Mouse (Mus musculus): ENCODE data around the gene Plcb4.

Plcb4 gene

GRCm38 (mm10) chr2:135854059-135854458 is 195.2 kb downstream of the Plcb4 start:
- DNase-seq (ENCODE audit: low read depth, low spot score) = no peak

DNA sequence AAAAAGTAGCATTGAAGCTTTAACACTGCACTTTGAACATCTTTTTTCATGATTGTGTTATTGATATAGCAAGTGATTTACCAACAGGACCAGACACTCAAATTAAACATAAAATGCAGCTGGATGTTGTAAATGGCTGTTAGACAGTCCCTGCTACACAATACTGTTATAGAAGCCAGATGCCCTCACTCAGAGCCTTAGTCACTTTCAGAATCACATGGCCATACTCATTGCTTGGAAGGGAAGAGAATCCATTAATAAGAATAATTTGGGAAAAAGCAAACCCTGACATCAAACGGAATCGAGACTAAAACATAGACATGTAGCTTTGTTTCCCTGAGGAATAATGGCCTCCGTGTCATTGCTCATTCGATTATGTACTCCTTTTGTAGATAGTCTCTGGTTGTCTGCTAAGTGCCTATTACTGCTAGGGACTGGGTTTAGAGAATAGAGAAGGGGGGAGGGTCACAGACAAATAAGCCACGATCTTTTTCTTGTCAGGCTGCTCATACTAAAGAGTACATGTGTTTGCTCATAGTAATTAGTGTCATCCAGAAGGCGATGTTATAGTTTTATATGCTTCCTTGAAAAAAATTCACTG is 197.2 kb downstream of the Plcb4 start:
- no peak for DNase-seq (ENCODE audit: low read depth, low spot score)

DNA sequence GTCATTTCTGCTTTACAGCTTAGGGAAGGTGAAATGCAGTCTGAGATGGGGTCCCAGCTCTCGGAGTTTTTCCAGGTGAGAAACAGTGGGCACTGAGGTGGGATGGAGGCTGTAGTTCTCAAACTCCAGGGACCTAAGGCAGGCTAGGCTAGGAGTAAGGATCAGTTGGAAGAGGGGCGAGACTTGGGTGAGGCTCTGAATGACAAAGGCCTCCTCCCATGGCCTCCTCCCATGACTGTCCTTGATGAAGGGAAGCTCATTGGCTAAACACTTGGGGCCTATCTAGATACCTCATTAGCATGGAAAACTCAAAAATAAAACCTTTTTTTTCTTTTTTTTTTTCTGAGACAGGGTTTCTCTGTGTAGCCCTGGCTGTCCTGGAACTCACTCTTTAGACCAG is 198.0 kb downstream of the Plcb4 start:
- DNase-seq (ENCODE audit: low read depth, low spot score) = no peak

- DNase-seq (ENCODE audit: low read depth, low spot score) = no peak
Measured at GRCm38 (mm10) chr2:135861531-135862488, 203.0 kb downstream of the Plcb4 start.

DNA sequence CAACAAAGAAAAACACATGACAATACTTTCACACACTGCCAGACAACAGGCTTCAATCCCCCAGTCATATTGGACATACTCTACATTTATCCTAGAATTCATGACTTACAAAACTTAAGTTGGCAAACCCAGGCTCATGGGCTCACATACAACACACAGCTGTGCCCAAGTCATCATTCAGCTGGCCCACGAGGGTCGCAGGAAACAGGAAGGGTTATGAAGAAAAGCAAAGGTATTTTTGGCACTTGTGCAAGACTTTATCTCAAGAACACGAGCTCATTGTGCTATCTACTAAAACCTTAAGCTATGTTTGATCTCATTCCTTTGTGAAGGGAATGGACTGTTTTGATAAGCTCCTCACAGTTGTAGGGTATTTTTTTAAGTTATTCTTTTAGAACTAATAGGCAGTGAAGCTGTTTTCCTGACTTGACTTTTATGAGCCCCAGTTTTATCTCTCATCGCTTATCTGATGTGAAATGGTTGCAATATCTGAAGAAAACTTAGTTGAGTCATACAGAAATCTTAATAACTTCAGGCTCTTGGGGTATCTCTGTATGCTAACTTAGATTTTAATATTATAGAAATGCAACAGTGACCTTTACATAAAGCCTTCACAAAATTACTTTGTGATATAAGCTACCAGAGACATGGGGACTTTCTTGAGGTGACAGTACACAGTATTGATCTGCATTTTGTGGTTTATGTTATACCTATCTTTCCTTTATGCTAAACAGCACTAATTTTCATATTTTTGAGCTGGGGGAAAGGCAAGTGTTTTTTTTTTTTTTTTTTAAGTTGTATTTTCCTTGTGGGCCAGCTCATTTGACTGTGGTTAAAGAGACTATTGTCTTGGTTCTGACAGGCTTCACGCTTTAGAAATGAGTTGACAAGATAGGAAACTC is 203.9 kb downstream of the Plcb4 start:
- DNase-seq (ENCODE audit: low read depth, low spot score) = no peak

DNA sequence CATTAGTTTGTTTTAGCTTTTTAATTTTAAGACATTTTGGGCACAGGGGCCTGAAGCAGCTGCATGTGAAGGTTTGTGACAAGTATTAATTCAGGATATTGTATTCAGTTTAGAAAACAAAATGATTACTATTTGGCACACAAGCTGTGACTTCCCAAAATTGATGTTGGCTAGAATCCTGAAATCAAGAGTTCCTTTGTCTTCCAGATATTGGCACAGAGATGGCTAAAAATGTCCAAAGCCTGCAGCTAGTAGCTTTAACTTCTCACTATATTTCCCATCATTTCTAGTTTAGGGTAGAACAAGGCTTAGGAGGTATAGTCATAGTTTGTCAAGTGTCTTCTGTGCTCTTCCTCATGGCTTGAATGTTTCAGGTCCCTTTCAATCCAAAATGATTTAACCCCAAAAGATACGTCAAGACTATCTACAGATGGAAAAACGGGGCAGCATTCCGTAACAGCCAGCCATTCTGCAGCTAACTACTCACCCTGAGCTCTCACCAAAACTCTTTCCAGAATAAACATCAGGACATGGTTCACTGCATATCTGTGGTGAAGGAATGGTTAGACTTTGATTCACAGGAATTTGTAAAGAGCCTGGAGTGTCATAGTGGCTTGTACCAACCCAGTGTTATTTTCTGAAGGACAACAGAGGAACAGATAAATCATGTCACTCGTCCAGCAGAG is 204.7 kb downstream of the Plcb4 start:
- no peak for DNase-seq (ENCODE audit: low read depth, low spot score)

DNA sequence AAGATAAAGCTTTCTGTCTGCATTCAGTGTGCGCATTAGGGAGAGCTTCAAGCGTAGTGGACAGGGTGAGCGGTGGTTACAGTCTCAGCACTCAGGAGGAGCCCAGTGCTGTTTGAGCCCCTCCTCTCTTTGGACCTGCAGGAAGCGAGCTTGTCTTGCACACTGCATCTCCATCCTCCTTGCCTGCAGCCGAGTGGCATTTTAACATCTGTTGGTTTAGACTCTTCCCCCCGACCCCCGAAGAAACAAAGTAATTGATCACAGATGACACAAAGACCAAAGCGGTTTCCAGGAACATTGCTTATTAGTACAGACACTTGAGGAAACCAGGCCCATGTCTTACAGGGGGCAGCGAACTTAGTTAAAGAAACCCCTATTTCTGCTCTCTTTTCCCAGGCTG is 207.6 kb downstream of the Plcb4 start:
- DNase-seq (ENCODE audit: low read depth, low spot score) = peak; percentile 26

DNA sequence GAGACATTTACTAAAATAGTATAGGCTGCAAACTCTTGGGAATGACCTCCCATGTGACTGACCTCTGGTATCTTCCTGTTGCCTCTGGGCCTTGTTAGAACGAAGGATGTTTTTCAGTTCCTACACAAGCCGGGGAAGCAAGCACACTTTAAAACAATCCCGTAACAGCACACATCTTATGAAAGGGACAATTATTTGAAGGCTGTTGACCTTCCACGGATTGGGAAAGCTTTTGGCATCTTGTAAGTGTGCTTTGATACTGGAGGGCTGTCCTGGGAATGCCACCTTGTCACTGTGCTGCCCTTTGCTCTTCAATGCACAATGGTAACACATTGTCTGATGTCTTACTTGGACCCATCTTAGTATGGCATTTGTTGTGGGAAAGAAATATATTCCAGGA is 208.0 kb downstream of the Plcb4 start:
- DNase-seq (ENCODE audit: low read depth, low spot score) = no peak

- no peak for DNase-seq (ENCODE audit: low read depth, low spot score)
Measured at GRCm38 (mm10) chr2:135869637-135870036, 210.8 kb downstream of the Plcb4 start.

- no peak for DNase-seq (ENCODE audit: low read depth, low spot score)
Measured at GRCm38 (mm10) chr2:135873146-135873545, 214.3 kb downstream of the Plcb4 start.

GRCm38 (mm10) chr2:135873761-135874160 is 214.9 kb downstream of the Plcb4 start:
- DNase-seq (ENCODE audit: low read depth, low spot score) = no peak

GRCm38 (mm10) chr2:135875549-135875948 is 216.7 kb downstream of the Plcb4 start:
- DNase-seq (ENCODE audit: low read depth, low spot score) = no peak

- DNase-seq (ENCODE audit: low read depth, low spot score) = no peak
Measured at GRCm38 (mm10) chr2:135879356-135879755, 220.5 kb downstream of the Plcb4 start.

DNA sequence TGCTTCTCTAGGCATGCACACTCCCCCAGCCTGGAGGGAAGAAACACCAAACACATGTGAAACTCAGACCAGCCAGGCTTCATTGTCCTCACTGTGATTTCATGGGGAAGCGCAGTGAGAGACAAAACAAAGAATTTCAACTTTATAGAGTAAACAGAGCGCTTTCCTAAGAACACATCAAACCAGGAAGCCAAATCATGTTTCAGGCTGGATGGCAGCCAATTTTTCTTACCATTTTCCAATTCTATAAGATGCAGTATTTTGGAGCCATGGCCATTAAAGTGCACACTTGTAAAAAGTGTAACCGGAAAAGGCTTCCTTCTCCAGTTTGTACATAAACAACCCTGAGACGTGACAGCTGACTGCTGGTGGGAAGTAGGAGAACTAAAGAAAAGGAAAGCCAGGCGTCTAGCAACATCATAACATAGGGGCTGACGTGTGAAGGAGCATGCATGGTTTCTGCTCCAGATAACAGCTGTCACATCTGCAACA is 221.5 kb downstream of the Plcb4 start:
- DNase-seq (ENCODE audit: low read depth, low spot score) = no peak

DNA sequence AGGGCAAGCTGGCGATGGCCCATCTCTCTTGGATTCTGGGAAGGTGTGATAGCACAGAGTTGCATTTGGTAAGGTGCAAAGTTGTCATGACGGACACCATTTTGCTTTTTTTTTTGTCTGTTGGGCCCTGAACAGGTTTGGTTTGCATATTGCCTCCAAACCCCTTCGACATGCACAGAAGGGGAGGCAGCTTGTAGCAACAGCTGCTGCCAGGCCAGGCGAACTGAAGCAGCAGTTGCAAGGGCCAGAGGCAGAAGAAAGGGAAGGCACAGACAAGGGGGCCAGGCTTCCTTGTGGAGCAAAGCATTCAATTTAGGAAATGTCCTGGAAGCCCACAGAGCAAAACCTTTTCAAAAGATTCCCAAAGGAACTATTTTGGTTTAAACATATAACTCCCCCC is 224.5 kb downstream of the Plcb4 start:
- DNase-seq (ENCODE audit: low read depth, low spot score) = no peak

- DNase-seq (ENCODE audit: low read depth, low spot score) = no peak
Measured at GRCm38 (mm10) chr2:135884534-135885180, 225.8 kb downstream of the Plcb4 start.

DNA sequence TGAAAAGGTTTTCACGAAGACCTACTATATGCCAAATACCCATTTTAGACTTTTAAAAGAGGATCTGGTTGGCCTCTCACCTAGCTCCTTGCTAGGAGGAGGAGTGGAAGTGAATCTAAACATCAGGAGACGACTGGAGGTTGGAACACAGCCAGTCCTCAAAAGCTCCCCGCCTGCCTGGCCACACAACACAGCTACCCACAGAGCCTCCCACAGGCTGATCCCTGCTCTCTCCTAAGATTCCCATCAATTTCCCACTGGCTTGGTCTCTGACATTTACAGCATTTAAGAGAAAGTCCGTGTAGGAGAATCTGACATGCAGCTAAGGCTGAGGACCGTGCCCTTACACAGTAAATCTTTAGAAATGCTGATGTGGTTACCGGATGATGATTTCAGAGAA is 226.8 kb downstream of the Plcb4 start:
- no peak for DNase-seq (ENCODE audit: low read depth, low spot score)

GRCm38 (mm10) chr2:135886081-135886679 is 227.4 kb downstream of the Plcb4 start:
- DNase-seq (ENCODE audit: low read depth, low spot score) = no peak

- no peak for DNase-seq (ENCODE audit: low read depth, low spot score)
Measured at GRCm38 (mm10) chr2:135887805-135888204, 229.0 kb downstream of the Plcb4 start.

- DNase-seq (ENCODE audit: low read depth, low spot score) = no peak
Measured at GRCm38 (mm10) chr2:135888206-135888605, 229.4 kb downstream of the Plcb4 start.

Measured in embryo, embryonic 11.5 days (tissue).